Mouse (Mus musculus): ENCODE results near the gene Dnaic2. TPM values are rescaled to one million over a fixed set of nuclear protein-coding genes. Genes with fewer than 3 reads are reported as not detected.
A peak's percentile ranks its signal among the peaks of the same experiment; 100 is the strongest.

Dnaic2 gene
- polyA plus RNA-seq, 1 experiment = 1.7 TPM

- Histone ChIP-seq H3K4me1 (ENCODE audit: control insufficient read depth, insufficient read depth, low read length) (peaks cover 10% of the 10 kb centered on the region), H3K36me3 (ENCODE audit: control insufficient read depth, insufficient read depth, low read length, poor library complexity, severe bottlenecking) (no peaks in the 10 kb centered on the region), H3K27ac (ENCODE audit: insufficient read depth, low read length) (no peak overlapping the region), H3K4me3 (ENCODE audit: low read depth, low read length) (peak overlapping the region; percentile 21), H3K9ac (ENCODE audit: low read depth, poor library complexity, severe bottlenecking) (peak overlapping the region; percentile 6; the same call in 1 of the 2 replicates), H3K9me3 (replicated peaks; ENCODE audit: control insufficient read depth, insufficient read depth, low read length, poor library complexity, severe bottlenecking) (no peaks in the 10 kb centered on the region), H3K27me3 (ENCODE audit: control insufficient read depth, insufficient read depth, low read length, poor library complexity, severe bottlenecking) (no peaks in the 10 kb centered on the region; the same call in 1 of the 2 replicates)
- TF ChIP-seq POLR2A (IDR thresholded peaks at IDR 0.05; ENCODE audit: insufficient read depth, low read length) (no peak), CTCF (IDR thresholded peaks at IDR 0.05; ENCODE audit: low read depth, low read length) (no peak), EP300 (IDR thresholded peaks at IDR 0.05; ENCODE audit: insufficient read depth, low read depth, low read length) (no peak)
Observed at GRCm38 (mm10) chr11:114785892-114786291, 58.7 kb downstream of the Dnaic2 start.

- H3K9me3 ChIP-seq (replicated peaks; ENCODE audit: control insufficient read depth, insufficient read depth, low read length, poor library complexity, severe bottlenecking) = no peaks in the 10 kb centered on the region
- no peak overlapping the region for H3K27ac ChIP-seq (ENCODE audit: insufficient read depth, low read length)
- no peaks in the 10 kb centered on the region; the same call in 1 of the 2 replicates for H3K27me3 ChIP-seq (ENCODE audit: control insufficient read depth, insufficient read depth, low read length, poor library complexity, severe bottlenecking)
- H3K4me3 ChIP-seq (ENCODE audit: low read depth, low read length) = peak overlapping the region; percentile 21
- H3K36me3 ChIP-seq (ENCODE audit: control insufficient read depth, insufficient read depth, low read length, poor library complexity, severe bottlenecking) = no peaks in the 10 kb centered on the region
- peak overlapping the region; percentile 6; the same call in 1 of the 2 replicates for H3K9ac ChIP-seq (ENCODE audit: low read depth, poor library complexity, severe bottlenecking)
- peaks cover 10% of the 10 kb centered on the region for H3K4me1 ChIP-seq (ENCODE audit: control insufficient read depth, insufficient read depth, low read length)
- TF ChIP-seq POLR2A (IDR thresholded peaks at IDR 0.05; ENCODE audit: insufficient read depth, low read length) = no peak
- TF ChIP-seq CTCF (IDR thresholded peaks at IDR 0.05; ENCODE audit: low read depth, low read length) = no peak
- no peak for TF ChIP-seq EP300 (IDR thresholded peaks at IDR 0.05; ENCODE audit: insufficient read depth, low read depth, low read length)
Observed at GRCm38 (mm10) chr11:114786326-114786725, 59.1 kb downstream of the Dnaic2 start.

- H3K27ac ChIP-seq (ENCODE audit: insufficient read depth, low read length) = no peak overlapping the region
- no peaks in the 10 kb centered on the region for H3K9me3 ChIP-seq (replicated peaks; ENCODE audit: control insufficient read depth, insufficient read depth, low read length, poor library complexity, severe bottlenecking)
- H3K36me3 ChIP-seq (ENCODE audit: control insufficient read depth, insufficient read depth, low read length, poor library complexity, severe bottlenecking) = no peaks in the 10 kb centered on the region
- no peak for TF ChIP-seq POLR2A (IDR thresholded peaks at IDR 0.05; ENCODE audit: insufficient read depth, low read length)
- TF ChIP-seq EP300 (IDR thresholded peaks at IDR 0.05; ENCODE audit: insufficient read depth, low read depth, low read length) = no peak
- no peak for TF ChIP-seq CTCF (IDR thresholded peaks at IDR 0.05; ENCODE audit: low read depth, low read length)
- H3K4me3 ChIP-seq (ENCODE audit: low read depth, low read length) = no peak overlapping the region
- peaks cover 4% of the 10 kb centered on the region; the same call in 1 of the 2 replicates for H3K27me3 ChIP-seq (ENCODE audit: control insufficient read depth, insufficient read depth, low read length, poor library complexity, severe bottlenecking)
- peaks cover 10% of the 10 kb centered on the region for H3K4me1 ChIP-seq (ENCODE audit: control insufficient read depth, insufficient read depth, low read length)
- no peak overlapping the region for H3K9ac ChIP-seq (ENCODE audit: low read depth, poor library complexity, severe bottlenecking)
Observed at GRCm38 (mm10) chr11:114787611-114788010, 60.4 kb downstream of the Dnaic2 start.

- H3K27me3 ChIP-seq (ENCODE audit: control insufficient read depth, insufficient read depth, low read length, poor library complexity, severe bottlenecking) = peaks cover 4% of the 10 kb centered on the region; the same call in 1 of the 2 replicates
- no peak overlapping the region for H3K4me3 ChIP-seq (ENCODE audit: low read depth, low read length)
- H3K9ac ChIP-seq (ENCODE audit: low read depth, poor library complexity, severe bottlenecking) = no peak overlapping the region
- peaks cover 10% of the 10 kb centered on the region for H3K4me1 ChIP-seq (ENCODE audit: control insufficient read depth, insufficient read depth, low read length)
- TF ChIP-seq EP300 (IDR thresholded peaks at IDR 0.05; ENCODE audit: insufficient read depth, low read depth, low read length) (0 out of 2 replicates have a peak, but pooled peaks have one; percentile 11), POLR2A (IDR thresholded peaks at IDR 0.05; ENCODE audit: insufficient read depth, low read length) (no peak), CTCF (IDR thresholded peaks at IDR 0.05; ENCODE audit: low read depth, low read length) (peak; percentile 96)
- no peaks in the 10 kb centered on the region for H3K9me3 ChIP-seq (replicated peaks; ENCODE audit: control insufficient read depth, insufficient read depth, low read length, poor library complexity, severe bottlenecking)
- no peaks in the 10 kb centered on the region for H3K36me3 ChIP-seq (ENCODE audit: control insufficient read depth, insufficient read depth, low read length, poor library complexity, severe bottlenecking)
- no peak overlapping the region for H3K27ac ChIP-seq (ENCODE audit: insufficient read depth, low read length)
Observed at GRCm38 (mm10) chr11:114789061-114789714, 62.0 kb downstream of the Dnaic2 start.

- H3K27ac ChIP-seq (ENCODE audit: insufficient read depth, low read length) = no peak overlapping the region
- H3K4me1 ChIP-seq (ENCODE audit: control insufficient read depth, insufficient read depth, low read length) = peaks cover 10% of the 10 kb centered on the region
- H3K9me3 ChIP-seq (replicated peaks; ENCODE audit: control insufficient read depth, insufficient read depth, low read length, poor library complexity, severe bottlenecking) = no peaks in the 10 kb centered on the region
- TF ChIP-seq CTCF (IDR thresholded peaks at IDR 0.05; ENCODE audit: low read depth, low read length) = no peak
- TF ChIP-seq EP300 (IDR thresholded peaks at IDR 0.05; ENCODE audit: insufficient read depth, low read depth, low read length) = no peak
- TF ChIP-seq POLR2A (IDR thresholded peaks at IDR 0.05; ENCODE audit: insufficient read depth, low read length) = no peak
- H3K9ac ChIP-seq (ENCODE audit: low read depth, poor library complexity, severe bottlenecking) = no peak overlapping the region
- no peaks in the 10 kb centered on the region for H3K36me3 ChIP-seq (ENCODE audit: control insufficient read depth, insufficient read depth, low read length, poor library complexity, severe bottlenecking)
- H3K27me3 ChIP-seq (ENCODE audit: control insufficient read depth, insufficient read depth, low read length, poor library complexity, severe bottlenecking) = peaks cover 4% of the 10 kb centered on the region; the same call in 1 of the 2 replicates
- no peak overlapping the region for H3K4me3 ChIP-seq (ENCODE audit: low read depth, low read length)
Observed at GRCm38 (mm10) chr11:114789716-114790115, 62.5 kb downstream of the Dnaic2 start.

- H3K4me3 ChIP-seq (ENCODE audit: low read depth, low read length) = no peak overlapping the region
- peaks cover 4% of the 10 kb centered on the region; the same call in 1 of the 2 replicates for H3K27me3 ChIP-seq (ENCODE audit: control insufficient read depth, insufficient read depth, low read length, poor library complexity, severe bottlenecking)
- no peak overlapping the region for H3K9ac ChIP-seq (ENCODE audit: low read depth, poor library complexity, severe bottlenecking)
- H3K4me1 ChIP-seq (ENCODE audit: control insufficient read depth, insufficient read depth, low read length) = peaks cover 10% of the 10 kb centered on the region
- H3K9me3 ChIP-seq (replicated peaks; ENCODE audit: control insufficient read depth, insufficient read depth, low read length, poor library complexity, severe bottlenecking) = no peaks in the 10 kb centered on the region
- no peak overlapping the region for H3K27ac ChIP-seq (ENCODE audit: insufficient read depth, low read length)
- TF ChIP-seq POLR2A (IDR thresholded peaks at IDR 0.05; ENCODE audit: insufficient read depth, low read length) (no peak), EP300 (IDR thresholded peaks at IDR 0.05; ENCODE audit: insufficient read depth, low read depth, low read length) (no peak), CTCF (IDR thresholded peaks at IDR 0.05; ENCODE audit: low read depth, low read length) (no peak)
- no peaks in the 10 kb centered on the region for H3K36me3 ChIP-seq (ENCODE audit: control insufficient read depth, insufficient read depth, low read length, poor library complexity, severe bottlenecking)
Observed at GRCm38 (mm10) chr11:114790171-114790570, 63.0 kb downstream of the Dnaic2 start.
